Mouse (Mus musculus): ENCODE results near the gene Cxcl17. TPM values are rescaled to one million over a fixed set of nuclear protein-coding genes. Genes with fewer than 3 reads are reported as not detected.

Gene Cxcl17
- total RNA-seq, 2 experiments from 2014 or later: not detected

DNA sequence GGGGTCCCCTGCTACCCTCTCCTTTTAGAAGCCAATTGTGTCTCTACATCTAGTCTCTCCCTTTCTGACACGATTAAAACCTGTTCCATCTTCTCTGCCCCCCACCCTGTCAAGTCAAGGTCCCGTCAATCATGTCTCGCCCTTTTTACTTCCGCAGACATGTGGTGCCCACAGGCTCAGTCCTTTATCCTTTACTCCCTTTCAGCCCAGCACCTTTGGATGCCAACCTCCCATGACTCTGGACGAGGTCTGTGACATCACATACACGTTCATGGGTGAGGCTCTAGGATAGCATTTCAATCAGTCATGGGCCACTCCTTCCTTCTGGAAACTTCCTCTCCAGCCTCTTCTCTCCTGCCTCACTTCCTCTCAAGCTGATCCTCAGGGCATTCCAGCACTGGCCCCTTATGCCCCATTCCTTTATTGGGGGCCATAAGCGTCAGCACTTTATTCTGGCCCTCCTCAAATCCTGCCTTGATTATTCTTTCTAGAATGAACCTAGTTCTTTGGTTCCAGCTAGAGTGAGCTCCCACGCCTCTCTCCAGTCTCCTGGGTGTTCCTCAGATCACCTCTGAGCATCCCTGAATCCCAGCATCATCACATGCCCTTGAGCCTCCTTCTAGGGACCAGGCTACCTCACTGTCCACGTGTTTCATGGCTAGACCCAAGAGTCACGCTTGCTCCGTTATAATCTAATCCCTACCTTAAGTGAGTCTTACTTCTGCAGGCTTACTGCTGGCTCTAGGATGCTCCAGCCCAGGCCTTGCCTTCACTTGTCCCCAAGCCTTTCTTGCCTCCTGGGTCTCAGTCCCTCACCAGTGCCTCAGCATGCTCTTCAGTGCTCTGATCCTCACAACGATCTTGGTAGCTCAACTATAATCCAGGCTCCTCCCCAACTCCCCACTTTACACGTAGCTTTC, 34.2 kb downstream of the Cxcl17 start:
- intact Hi-C loops (cut with DNase I): no loop called here
- DNase-seq: no peak

DNA sequence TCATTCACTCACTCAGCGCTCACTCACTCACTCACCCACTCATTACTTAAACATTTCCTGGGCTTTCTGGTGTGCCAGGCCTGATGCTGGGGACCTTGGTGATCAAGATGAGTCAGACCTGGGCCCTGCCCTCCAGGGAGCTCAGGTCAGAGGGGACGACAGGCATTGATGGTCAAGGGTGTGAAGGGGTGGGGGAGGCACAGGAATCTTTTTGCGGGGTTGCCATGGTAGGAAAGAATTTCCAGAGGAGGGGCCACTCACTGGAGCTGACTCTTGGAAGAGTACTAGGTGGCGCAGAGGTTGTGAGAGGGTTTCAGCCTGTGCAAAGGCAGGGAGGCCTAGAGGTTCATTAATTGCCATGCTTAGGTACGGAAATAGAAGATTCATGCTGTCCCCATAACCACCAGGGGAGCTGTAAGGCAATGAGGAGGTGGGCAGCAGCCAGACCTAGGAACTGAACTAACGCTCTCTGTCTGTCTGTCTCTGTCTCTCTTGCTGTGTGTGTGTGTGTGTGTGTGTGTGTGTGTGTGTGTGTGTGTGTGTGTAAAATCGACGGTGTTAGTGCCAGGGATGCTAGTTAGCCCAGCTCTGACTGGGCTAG, 35.5 kb downstream of the Cxcl17 start:
- intact Hi-C loops (cut with DNase I): no loop called here
- DNase-seq: no peak

DNA sequence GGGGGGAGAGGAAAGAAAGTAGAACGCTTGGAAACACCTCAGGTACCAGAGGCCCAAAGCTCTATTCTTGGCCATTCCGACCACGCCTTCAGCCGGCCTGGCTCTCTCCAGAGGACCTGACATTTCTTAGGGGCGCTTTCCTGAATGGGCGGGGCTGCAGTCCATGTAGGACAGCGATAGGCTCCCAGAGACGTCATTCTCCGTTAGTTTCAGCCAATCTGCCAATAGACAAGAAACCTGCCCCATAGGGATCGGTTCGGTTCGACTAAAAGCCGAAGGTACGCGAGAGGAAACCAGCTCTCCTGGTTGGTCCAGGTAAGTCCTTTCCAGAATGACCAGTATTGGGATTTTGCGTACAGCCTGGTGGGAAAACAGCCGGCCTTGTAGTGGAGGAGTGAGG, 36.1 kb downstream of the Cxcl17 start:
- intact Hi-C loops (cut with DNase I): no loop called here
- DNase-seq: peak; percentile 70 to 81

DNA sequence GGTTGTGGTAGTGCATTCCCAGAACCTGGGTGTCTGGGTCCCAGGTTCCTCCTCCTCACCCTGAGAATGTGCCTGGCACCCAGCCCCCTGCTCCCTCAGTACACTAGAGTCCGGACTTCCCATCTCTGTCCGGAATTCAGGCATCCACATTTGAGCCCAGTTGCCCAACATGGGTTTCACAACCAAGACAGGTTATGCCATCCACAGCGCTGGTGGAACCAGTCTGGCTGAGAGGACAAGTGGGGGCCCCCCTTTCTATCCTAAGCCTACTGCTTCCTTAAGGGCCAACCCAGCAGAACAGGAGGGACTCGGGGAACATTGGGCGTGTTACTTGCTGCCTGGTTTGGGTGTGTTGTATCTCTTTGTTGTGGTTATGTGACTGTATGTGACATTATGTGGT, 40.2 kb downstream of the Cxcl17 start:
- intact Hi-C loops (cut with DNase I): no loop called here

DNA sequence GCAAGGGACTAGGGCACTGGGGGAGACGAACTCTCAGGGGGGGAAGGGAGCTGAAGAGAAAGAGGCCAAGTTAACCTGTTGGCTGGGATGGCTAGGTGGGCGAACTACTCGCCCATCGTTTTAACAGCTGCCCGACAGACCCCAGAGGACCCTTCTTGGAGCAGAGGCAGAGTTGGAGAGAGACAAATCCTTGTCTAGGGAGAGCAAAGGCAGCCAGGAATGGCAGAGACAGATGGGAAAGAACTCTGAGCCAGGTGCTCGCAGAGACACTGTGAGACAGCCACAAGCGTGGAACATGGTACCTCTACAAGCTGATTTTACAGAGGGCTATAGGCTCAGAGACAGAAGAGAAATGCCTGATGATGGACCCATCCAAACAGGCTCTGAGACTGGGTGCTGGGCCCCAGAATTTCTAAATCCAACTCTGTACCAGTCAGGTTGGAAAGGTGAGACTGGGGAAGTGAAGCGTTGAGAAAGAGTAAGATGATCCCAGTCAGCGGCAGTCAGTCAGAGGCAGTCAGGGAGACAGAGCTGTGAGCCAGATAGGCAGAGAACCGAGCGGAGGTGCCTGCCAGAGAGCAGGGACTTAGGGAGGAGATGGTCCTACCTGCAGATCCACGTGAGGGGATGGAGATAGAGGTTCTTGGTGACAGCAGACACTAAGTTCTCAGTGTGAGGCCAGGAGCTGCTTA, 43.5 kb downstream of the Cxcl17 start, which contains the start of gene Cnfn:
TSS of gene Cnfn (minus strand) at position 667 of the 692 bp plus-strand sequence.
- intact Hi-C loops (cut with DNase I): no loop called here
- DNase-seq: no peak

More for the DNA sequence above, 40.2 kb downstream of the Cxcl17 start:
- DNase-seq: no peak

DNA sequence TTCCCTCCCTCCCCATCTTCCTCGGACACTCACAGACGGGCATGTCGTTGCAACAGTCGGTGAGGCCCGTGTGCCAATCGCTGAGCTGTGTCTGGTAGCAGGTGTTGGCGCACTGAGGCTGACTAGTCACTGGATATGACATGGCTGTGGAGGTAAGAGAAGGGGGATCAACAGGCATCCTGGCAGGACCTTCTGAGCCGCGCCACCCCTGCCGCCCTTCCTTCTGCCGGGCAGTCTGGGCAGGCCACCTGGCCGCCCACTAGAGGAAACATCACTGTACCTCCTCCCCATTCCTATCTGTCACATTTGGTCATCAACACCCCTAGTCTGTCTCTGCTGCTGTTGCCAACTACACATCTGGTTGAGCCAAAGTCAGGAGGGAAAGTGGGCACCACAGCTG, 44.4 kb downstream of the Cxcl17 start:
- DNase-seq: no peak
- intact Hi-C loops (cut with DNase I): no loop called here

DNA sequence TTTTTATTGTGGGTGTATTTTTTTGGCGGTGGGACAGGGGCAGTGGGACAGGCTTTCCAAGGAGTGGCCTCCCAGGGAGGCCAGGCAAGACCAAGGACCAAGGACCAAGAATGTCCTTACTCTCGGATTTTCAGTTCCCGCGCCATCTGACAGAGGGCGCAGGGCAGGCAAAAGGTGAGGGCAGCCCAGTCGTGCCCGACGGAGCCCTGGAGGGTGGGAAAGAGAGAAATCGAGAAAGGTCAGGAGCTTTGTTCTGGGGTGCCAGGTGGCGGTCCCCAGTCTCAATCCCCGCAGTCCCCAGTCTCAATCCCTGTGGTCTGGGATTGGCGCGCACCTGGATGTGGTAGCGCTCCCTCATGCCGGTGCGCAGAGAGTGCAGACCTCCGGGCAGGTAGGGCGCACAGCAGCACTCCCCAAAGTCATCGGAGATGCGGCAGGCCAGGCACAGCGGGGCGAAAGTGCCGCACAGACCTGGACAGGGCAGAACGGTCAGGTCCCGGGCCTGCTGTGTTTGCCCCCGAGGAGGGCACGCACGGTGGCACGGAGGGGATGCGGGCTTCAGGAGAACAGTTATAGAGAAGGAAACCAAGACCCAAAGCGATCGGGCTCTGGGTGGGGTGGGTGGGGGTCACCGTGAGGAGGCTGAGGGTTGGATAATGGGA, 44.9 kb downstream of the Cxcl17 start:
- intact Hi-C loops (cut with DNase I): no loop called here
- no peak for DNase-seq

DNA sequence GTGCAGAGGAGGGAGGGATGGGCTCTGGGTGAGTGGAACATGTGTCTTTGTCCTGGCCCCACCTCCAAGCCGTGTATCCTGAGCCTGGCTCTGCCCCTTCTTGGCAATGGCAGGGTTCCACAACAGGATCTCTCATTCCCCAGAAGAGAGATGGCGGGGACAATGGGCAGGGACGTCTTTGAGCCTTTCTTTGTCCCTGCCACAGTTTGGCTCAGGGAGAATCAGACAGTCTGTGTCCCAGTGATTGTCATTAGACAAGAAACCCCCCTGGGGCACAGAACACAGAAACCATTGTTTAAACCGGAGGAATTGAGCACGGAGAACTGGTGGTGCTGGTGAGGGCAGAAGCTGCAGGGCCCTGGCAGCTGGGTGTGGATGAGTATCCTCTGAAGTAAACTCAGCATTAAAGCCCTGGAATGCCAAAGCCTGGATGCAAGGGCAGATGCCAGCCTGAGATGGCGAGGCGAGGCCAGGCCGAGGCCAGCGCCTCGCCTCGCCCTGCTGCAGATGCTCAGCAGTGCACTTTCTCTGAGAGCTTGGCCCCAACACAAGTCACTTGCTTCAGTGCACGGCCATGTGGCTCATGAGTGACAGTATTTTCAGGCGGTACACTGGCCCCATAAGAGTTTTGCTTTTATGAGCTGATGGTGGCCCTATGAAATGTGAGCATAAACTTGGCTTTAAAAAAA, 46.6 kb downstream of the Cxcl17 start:
- intact Hi-C loops (cut with DNase I): no loop called here
- no peak for DNase-seq

DNA sequence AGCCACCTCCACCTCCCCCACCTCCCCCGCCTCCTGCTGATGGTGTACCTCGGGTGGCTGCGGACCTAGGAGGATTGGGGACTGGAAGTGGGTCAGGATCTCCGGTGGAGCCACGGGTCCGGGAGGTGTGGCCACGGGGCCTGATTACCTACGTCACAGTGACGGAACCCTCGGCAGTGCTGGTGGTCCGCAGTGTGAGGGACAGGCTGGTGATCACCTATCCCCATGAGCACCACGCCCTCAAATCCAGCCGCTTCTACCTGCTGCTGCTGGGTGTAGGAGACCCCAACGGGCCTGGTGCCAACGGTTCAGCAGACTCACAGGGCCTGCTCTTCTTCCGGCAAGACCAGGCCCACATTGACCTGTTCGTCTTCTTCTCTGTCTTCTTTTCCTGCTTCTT, 49.1 kb downstream of the Cxcl17 start:
- intact Hi-C loops (cut with DNase I): no loop called here
- no peak for DNase-seq

DNA sequence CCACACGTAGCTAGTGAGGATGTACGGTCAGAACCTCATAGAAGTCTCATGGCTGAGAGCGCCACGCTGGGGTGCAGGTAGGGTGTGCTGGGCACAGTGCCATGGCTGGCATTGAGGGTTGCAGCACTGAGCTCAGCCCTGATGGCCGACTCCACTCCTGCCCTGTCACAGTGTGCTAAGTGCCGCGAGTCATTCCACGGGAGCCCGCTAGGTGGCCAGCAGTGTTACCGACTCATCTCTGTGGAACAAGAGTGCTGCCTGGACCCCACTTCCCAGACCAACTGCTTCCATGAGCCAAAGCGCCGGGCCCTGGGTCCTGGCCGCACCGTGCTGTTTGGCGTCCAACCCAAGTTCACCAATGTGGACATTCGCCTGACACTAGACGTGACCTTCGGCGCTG, 49.5 kb downstream of the Cxcl17 start:
- DNase-seq: no peak
- intact Hi-C loops (cut with DNase I): no loop called here

DNA sequence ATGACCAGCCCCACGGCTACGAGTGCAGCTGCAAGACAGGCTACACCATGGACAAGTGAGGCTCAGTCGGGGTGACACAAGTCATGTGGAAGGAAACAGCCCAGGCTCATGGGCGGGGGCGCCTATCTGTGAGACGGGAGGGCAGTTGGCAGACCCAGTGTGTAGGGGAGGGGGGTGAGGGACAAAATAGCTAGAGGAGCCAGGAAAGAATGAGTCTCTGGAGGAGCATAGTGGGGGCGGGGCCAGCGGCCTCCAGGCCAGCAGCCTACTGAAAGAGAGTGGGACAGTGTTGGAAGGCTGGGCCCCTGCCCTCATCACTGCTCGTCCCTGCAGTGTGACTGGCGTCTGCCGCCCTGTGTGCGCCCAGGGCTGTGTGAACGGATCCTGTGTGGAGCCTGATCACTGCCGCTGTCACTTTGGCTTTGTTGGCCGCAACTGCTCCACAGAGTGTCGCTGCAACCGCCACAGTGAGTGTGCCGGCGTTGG, 53.9 kb downstream of the Cxcl17 start:
- intact Hi-C loops (cut with DNase I): no loop called here
- DNase-seq: no peak

Other genes with a start within 250 kb of the Cxcl17 start
- under 1 TPM; 0.10 to 0.72 TPM for gene Pou2f2, start 233.2 kb downstream of the Cxcl17 start, total RNA-seq (2021)
- gene Dedd2, start 192.3 kb downstream of the Cxcl17 start, total RNA-seq (2021): 10 to 100 TPM in 1 of 2 experiments, 1 to 10 TPM in 1; 8.4 to 10.7 TPM
- gene Zfp526, start 191.5 kb downstream of the Cxcl17 start, total RNA-seq (2021): 1 to 10 TPM; 4.1 to 5.5 TPM
- gene Gsk3a, start 175.0 kb downstream of the Cxcl17 start, total RNA-seq (2021): 10 to 100 TPM; 64.0 to 69.6 TPM
- gene Erf, start 162.1 kb downstream of the Cxcl17 start, total RNA-seq (2021): 1 to 10 TPM; 5.0 to 6.1 TPM
- gene Cic, start 145.2 kb downstream of the Cxcl17 start, total RNA-seq (2021): 10 to 100 TPM; 31.4 to 37.6 TPM
- 1 to 10 TPM in 1 of 2 experiments, under 1 TPM in 1; 0.86 to 1.3 TPM for gene Pafah1b3, start 114.9 kb downstream of the Cxcl17 start, total RNA-seq (2021)
- not detected for gene Prr19, start 111.5 kb downstream of the Cxcl17 start, total RNA-seq (2021)
- not detected for gene Tmem145, start 106.8 kb downstream of the Cxcl17 start, total RNA-seq (2021)
- 10 to 100 TPM; 16.3 to 16.6 TPM for gene Megf8, start 95.7 kb downstream of the Cxcl17 start, total RNA-seq (2021)
- gene Cnfn, start 43.2 kb downstream of the Cxcl17 start, total RNA-seq (2021): not detected
- 10 to 100 TPM; 18.6 to 20.6 TPM for gene Lipe, start 14.2 kb downstream of the Cxcl17 start, total RNA-seq (2021)
- 1 to 10 TPM; 3.0 to 6.1 TPM for gene Ceacam1, start 64.7 kb upstream of the Cxcl17 start, total RNA-seq (2021)
- gene Ceacam2, start 127.0 kb upstream of the Cxcl17 start, total RNA-seq (2021): under 1 TPM; 0.64 to 0.79 TPM
- not detected for gene Erich4, start 203.0 kb upstream of the Cxcl17 start, total RNA-seq (2021)
- 10 to 100 TPM; 37.7 to 43.0 TPM for gene Dmac2, start 206.5 kb upstream of the Cxcl17 start, total RNA-seq (2021)
- gene B3gnt8, start 213.8 kb upstream of the Cxcl17 start, total RNA-seq (2021): 1 to 10 TPM; 1.0 to 1.8 TPM
- 100 to 1,000 TPM in 1 of 2 experiments, 10 to 100 TPM in 1; 97.3 to 106 TPM for gene Bckdha, start 246.1 kb upstream of the Cxcl17 start, total RNA-seq (2021)
- gene Exosc5, start 246.3 kb upstream of the Cxcl17 start, total RNA-seq (2021): 10 to 100 TPM; 20.3 to 23.2 TPM